Mouse (Mus musculus): Measurements from ENCODE around the gene Dmpk.

The Dmpk gene

GRCm38 (mm10) chr7:19075723-19076585 is 7.7 kb upstream of the Dmpk start, which contains the start of gene Dmwd:
Gene Dmwd, plus strand, starts transcription at chr7:19076227.
- peak; percentile 89 for DNase-seq (ENCODE audit: low spot score)

GRCm38 (mm10) chr7:19076586-19076991 is 7.1 kb upstream of the Dmpk start:
- DNase-seq (ENCODE audit: low spot score), result no peak

- DNase-seq (ENCODE audit: low spot score), result no peak
These were observed 5.9 kb upstream of the Dmpk start for GRCm38 (mm10) chr7:19077761-19078160.

- DNase-seq (ENCODE audit: low spot score), result no peak
These were observed 4.9 kb upstream of the Dmpk start for GRCm38 (mm10) chr7:19078732-19079131.

GRCm38 (mm10) chr7:19080451-19080950 is 3.1 kb upstream of the Dmpk start:
- no peak for DNase-seq (ENCODE audit: low spot score)

- no peak for DNase-seq (ENCODE audit: low spot score)
These were observed 1.5 kb upstream of the Dmpk start for GRCm38 (mm10) chr7:19082171-19082570.

- DNase-seq (ENCODE audit: low spot score), result no peak
These were observed 553 bp upstream of the Dmpk start for GRCm38 (mm10) chr7:19083096-19083495.

GRCm38 (mm10) chr7:19084277-19084771 is 675 bp downstream of the Dmpk start:
- no peak for DNase-seq (ENCODE audit: low spot score)

GRCm38 (mm10) chr7:19084921-19085473 is 1.3 kb downstream of the Dmpk start:
- DNase-seq (ENCODE audit: low spot score), result no peak

GRCm38 (mm10) chr7:19085495-19085894 is 1.8 kb downstream of the Dmpk start:
- DNase-seq (ENCODE audit: low spot score), result no peak

GRCm38 (mm10) chr7:19086042-19086441 is 2.4 kb downstream of the Dmpk start:
- no peak for DNase-seq (ENCODE audit: low spot score)

- no peak for DNase-seq (ENCODE audit: low spot score)
These were observed 3.1 kb downstream of the Dmpk start for GRCm38 (mm10) chr7:19086760-19087159.

GRCm38 (mm10) chr7:19088813-19089212 is 5.2 kb downstream of the Dmpk start:
- no peak for DNase-seq (ENCODE audit: low spot score)

- DNase-seq (ENCODE audit: low spot score), result no peak
These were observed 8.3 kb downstream of the Dmpk start for GRCm38 (mm10) chr7:19091913-19092312.

GRCm38 (mm10) chr7:19092381-19093173 is 8.9 kb downstream of the Dmpk start:
- no peak for DNase-seq (ENCODE audit: low spot score)

GRCm38 (mm10) chr7:19093174-19093521 is 9.5 kb downstream of the Dmpk start:
- DNase-seq (ENCODE audit: low spot score), result peak; percentile 89

- DNase-seq (ENCODE audit: low spot score), result peak; percentile 93
These were observed 10.1 kb downstream of the Dmpk start for GRCm38 (mm10) chr7:19093537-19094385.

GRCm38 (mm10) chr7:19094471-19094825 is 10.8 kb downstream of the Dmpk start, which contains the start of gene Six5:
Gene Six5, plus strand, starts transcription at chr7:19094594.
- DNase-seq (ENCODE audit: low spot score), result no peak

- peak; percentile 60 for DNase-seq (ENCODE audit: low spot score)
These were observed 11.4 kb downstream of the Dmpk start for GRCm38 (mm10) chr7:19094826-19095750.

- peak; percentile 57 for DNase-seq (ENCODE audit: low spot score)
These were observed 12.1 kb downstream of the Dmpk start for GRCm38 (mm10) chr7:19095751-19096110.
